Mouse (Mus musculus) G1E (cell line): ENCODE data around the gene Olfr1392. TPM values are rescaled to one million over a fixed set of nuclear protein-coding genes. Genes with fewer than 3 reads are reported as not detected.
"Not testable (repeated sequence)": the region's sequence is repeated elsewhere in the genome, so short reads cannot be mapped to it uniquely, and the experiment has no call there.

Source experiments
- ATAC-seq: 2 replicates; pipeline ENCODE4 v1.8.0; 2016; ENCODE audit warnings: mild to moderate bottlenecking; ENCODE audit not compliant: insufficient number of reproducible peaks, poor library complexity, low FRiP score, severe bottlenecking; ENCODE audit errors: extremely low read depth
- DNase-seq: peaks from one replicate; pipeline ENCODE4 v3.0.0; 2012; ENCODE audit warnings: low spot score
- H3K27me3 ChIP-seq: 2 replicates; pipeline ENCODE4 v1.6.1; 2012; ENCODE audit warnings: mild to moderate bottlenecking, low read length, inconsistent platforms; ENCODE audit not compliant: insufficient read depth
- H3K36me3 ChIP-seq: replicated peaks from 2 replicates; pipeline ENCODE3; 2012; ENCODE audit warnings: mild to moderate bottlenecking, inconsistent platforms
- H3K4me1 ChIP-seq: 2 replicates; pipeline ENCODE4 v1.6.1; 2012; ENCODE audit warnings: low read depth, low read length, inconsistent platforms, mixed read lengths; ENCODE audit not compliant: insufficient read depth
- H3K4me3 ChIP-seq: 2 replicates; pipeline ENCODE4 v1.5.1; 2012; ENCODE audit warnings: low read depth, mild to moderate bottlenecking, inconsistent platforms, low read length, moderate library complexity, mixed read lengths
- H3K9me3 ChIP-seq: replicated peaks from 2 replicates; pipeline ENCODE4 v1.6.1; 2012; ENCODE audit warnings: inconsistent platforms
- CTCF ChIP-seq: IDR thresholded peaks from 2 replicates; pipeline ENCODE4 v1.5.1; 2012; ENCODE audit warnings: low read depth, low read length, inconsistent platforms, mixed read lengths
- GATA1 ChIP-seq: IDR thresholded peaks from 2 replicates; pipeline ENCODE4 v1.6.1; 2012; ENCODE audit warnings: borderline replicate concordance, low read length, inconsistent platforms, mixed read lengths
- GATA2 ChIP-seq: IDR thresholded peaks from 2 replicates; pipeline ENCODE4 v1.6.1; 2012; ENCODE audit warnings: low read depth, low read length, inconsistent platforms, borderline replicate concordance
- POLR2AphosphoS5 ChIP-seq: IDR thresholded peaks from 2 replicates; pipeline ENCODE4 v1.6.1; 2012; ENCODE audit warnings: low read depth, low read length, inconsistent platforms; ENCODE audit not compliant: insufficient replicate concordance
- TAL1 ChIP-seq: conservative IDR thresholded peaks from 2 replicates; pipeline ENCODE4 v1.6.1; 2012; ENCODE audit warnings: low read depth, low read length, inconsistent platforms, mixed read lengths
- polyA plus RNA-seq: library from polyadenylated mRNA; stranded (reverse); fragments of >175 nt; gene quantifications from 2 replicates; pipeline ENCODE4 v1.2.3, GENCODE M21; 2012
- total RNA-seq, 2 experiments: library from RNA; stranded (forward) in 1 of 2; stranded (reverse) in 1 of 2; fragments of 200-1000 nt in 1 of 2; fragments of >200 nt in 1 of 2; fragmentation: Nextera tagmentation in 1 of 2; gene quantifications; 2 replicates each; pipeline ENCODE4 v1.2.3; 2014 to 2017

The Olfr1392 gene
- total and polyA plus RNA-seq, 3 experiments = 0.11 TPM; not detected in 2

- H3K4me3 ChIP-seq = no peak overlapping the region
- ATAC-seq (no peak), DNase-seq (no peak)
- TF ChIP-seq POLR2AphosphoS5 = no peak
- TF ChIP-seq TAL1 = no peak
- no peak for TF ChIP-seq GATA2
- no peak for TF ChIP-seq GATA1
- no peak for TF ChIP-seq CTCF
- H3K9me3 ChIP-seq = no peaks in the 10 kb centered on the region
- 0 out of 2 replicates have a peak, but pooled peaks cover 4% of the 10 kb centered on the region for H3K4me1 ChIP-seq
- H3K27me3 ChIP-seq = peaks cover 12% of the 10 kb centered on the region; the same call in 1 of the 2 replicates
- no peaks in the 10 kb centered on the region for H3K36me3 ChIP-seq
These were observed 2.2 kb downstream of the Olfr1392 start for GRCm38 (mm10) chr11:49287251-49287650.

- no peaks in the 10 kb centered on the region for H3K4me1 ChIP-seq
- DNase-seq = no peak
- H3K36me3 ChIP-seq = no peaks in the 10 kb centered on the region
- 0 out of 2 replicates have a peak, but pooled peaks cover 4% of the 10 kb centered on the region for H3K27me3 ChIP-seq
- no peak overlapping the region for H3K4me3 ChIP-seq
- H3K9me3 ChIP-seq = no peaks in the 10 kb centered on the region
- ATAC-seq = no peak
- TF ChIP-seq TAL1 = no peak
- no peak for TF ChIP-seq GATA2
- no peak for TF ChIP-seq GATA1
- TF ChIP-seq CTCF = no peak
- no peak for TF ChIP-seq POLR2AphosphoS5
These were observed 7.7 kb downstream of the Olfr1392 start for GRCm38 (mm10) chr11:49292777-49293176.

GRCm38 (mm10) chr11:49304441-49304840, 19.4 kb downstream of the Olfr1392 start, which contains the start of gene Olfr10:
TSS of gene Olfr10 (plus strand) at chr11:49304741.
- no peak for TF ChIP-seq CTCF
- no peak for TF ChIP-seq POLR2AphosphoS5
- TF ChIP-seq TAL1 = no peak
- ATAC-seq = no peak
- no peaks in the 10 kb centered on the region for H3K27me3 ChIP-seq

GRCm38 (mm10) chr11:49308547-49308946, 23.5 kb downstream of the Olfr1392 start:
- peaks cover 11% of the 10 kb centered on the region for H3K9me3 ChIP-seq
- H3K4me3 ChIP-seq, ATAC-seq, H3K4me1 ChIP-seq, H3K27me3 ChIP-seq, H3K36me3 ChIP-seq, DNase-seq: not testable (repeated sequence)

More at GRCm38 (mm10) chr11:49304441-49304840, 19.4 kb downstream of the Olfr1392 start, which contains the start of gene Olfr10:
- no peak for DNase-seq
- H3K36me3 ChIP-seq = no peaks in the 10 kb centered on the region
- H3K9me3 ChIP-seq = peaks cover 11% of the 10 kb centered on the region
- H3K4me1 ChIP-seq = no peaks in the 10 kb centered on the region
- H3K4me3 ChIP-seq = no peak within 1 kb of the TSS

- no peak for DNase-seq
- H3K36me3 ChIP-seq = no peaks in the 10 kb centered on the region
- H3K4me1 ChIP-seq = no peaks in the 10 kb centered on the region
- no peak for ATAC-seq
- no peak within 1 kb of the TSS for H3K4me3 ChIP-seq
- H3K9me3 ChIP-seq = no peaks in the 10 kb centered on the region
- TF ChIP-seq GATA2 (no peak), CTCF (no peak), TAL1 (no peak), GATA1 (no peak), POLR2AphosphoS5 (no peak)
- H3K27me3 ChIP-seq = no peaks in the 10 kb centered on the region
These were observed 37.4 kb downstream of the Olfr1392 start, which contains the start of gene Olfr1391 for GRCm38 (mm10) chr11:49322442-49322841. TSS of gene Olfr1391 (plus strand) at chr11:49322742.

GRCm38 (mm10) chr11:49326726-49327125, 41.6 kb downstream of the Olfr1392 start:
- no peak for ATAC-seq
- H3K9me3 ChIP-seq = no peaks in the 10 kb centered on the region
- H3K27me3 ChIP-seq = no peaks in the 10 kb centered on the region
- DNase-seq = no peak
- H3K4me3 ChIP-seq = no peak overlapping the region
- no peak for TF ChIP-seq GATA2
- TF ChIP-seq GATA1 = no peak
- no peak for TF ChIP-seq CTCF
- no peak for TF ChIP-seq POLR2AphosphoS5
- TF ChIP-seq TAL1 = no peak
- no peaks in the 10 kb centered on the region for H3K4me1 ChIP-seq
- no peaks in the 10 kb centered on the region for H3K36me3 ChIP-seq

- no peaks in the 10 kb centered on the region for H3K9me3 ChIP-seq
- no peak overlapping the region for H3K4me3 ChIP-seq
- H3K27me3 ChIP-seq = no peaks in the 10 kb centered on the region
- TF ChIP-seq GATA2 (no peak), POLR2AphosphoS5 (no peak), CTCF (no peak), TAL1 (no peak), GATA1 (no peak)
- DNase-seq (no peak), ATAC-seq (no peak)
- no peaks in the 10 kb centered on the region for H3K4me1 ChIP-seq
- no peaks in the 10 kb centered on the region for H3K36me3 ChIP-seq
These were observed 44.6 kb downstream of the Olfr1392 start for GRCm38 (mm10) chr11:49329686-49330085.
